Mouse (Mus musculus): ENCODE measurements at regions not wholly inside any gene's neighbourhood (a gene's known extent, or its start where the extent isn't known, plus 50 kb on each side); places are given as distances from the start of the nearest gene placed in this dataset.
A peak's percentile ranks its signal among the peaks of the same experiment; 100 is the strongest.

- 55% methylated on average over 6 of the region's 6 CpGs for WGBS (ENCODE audit: insufficient replicate concordance)
Measured at GRCm38 (mm10) chr1:143523831-143524521, 116.5 kb upstream of the B3galt2 start.

GRCm38 (mm10) chr1:143524522-143524865 is 116.0 kb upstream of the B3galt2 start:
- H3K27me3 ChIP-seq (ENCODE audit: control insufficient read depth, insufficient read depth, low read length): no peaks in the 10 kb centered on the region
- 0 out of 2 replicates have a peak, but pooled peaks have one; percentile 46 for ATAC-seq (replicated peaks; ENCODE audit: insufficient number of reproducible peaks, low FRiP score, low TSS enrichment)
- no peak overlapping the region for H3K9ac ChIP-seq (ENCODE audit: low read depth, low read length)
- no peaks in the 10 kb centered on the region for H3K9me3 ChIP-seq (replicated peaks; ENCODE audit: control insufficient read depth, low read length)
- peaks cover 7% of the 10 kb centered on the region; the same call in 1 of the 2 replicates for H3K4me1 ChIP-seq (ENCODE audit: control insufficient read depth, insufficient read depth, low read length)
- 0 out of 2 replicates have a peak overlapping the region, but pooled peaks have one; percentile 41 for H3K27ac ChIP-seq (ENCODE audit: low read depth, low read length)
- H3K4me3 ChIP-seq (ENCODE audit: low read depth, low read length): no peak overlapping the region
- 39% methylated on average over 5 of the region's 5 CpGs for WGBS (ENCODE audit: insufficient replicate concordance)
- no peaks in the 10 kb centered on the region for H3K36me3 ChIP-seq (ENCODE audit: control insufficient read depth, insufficient read depth, low read length)
- H3K4me2 ChIP-seq: peak overlapping the region; percentile 31; the same call in 1 of the 2 replicates

More at GRCm38 (mm10) chr1:143523831-143524521, 116.5 kb upstream of the B3galt2 start:
- Histone ChIP-seq H3K27ac (ENCODE audit: low read depth, low read length) (no peak overlapping the region), H3K9me3 (replicated peaks; ENCODE audit: control insufficient read depth, low read length) (no peaks in the 10 kb centered on the region), H3K4me2 (peak overlapping the region; percentile 31; the same call in 1 of the 2 replicates), H3K9ac (ENCODE audit: low read depth, low read length) (no peak overlapping the region), H3K36me3 (ENCODE audit: control insufficient read depth, insufficient read depth, low read length) (no peaks in the 10 kb centered on the region), H3K27me3 (ENCODE audit: control insufficient read depth, insufficient read depth, low read length) (no peaks in the 10 kb centered on the region), H3K4me3 (ENCODE audit: low read depth, low read length) (no peak overlapping the region), H3K4me1 (ENCODE audit: control insufficient read depth, insufficient read depth, low read length) (peaks cover 7% of the 10 kb centered on the region; the same call in 1 of the 2 replicates)
- no peak for ATAC-seq (replicated peaks; ENCODE audit: insufficient number of reproducible peaks, low FRiP score, low TSS enrichment)

DNA sequence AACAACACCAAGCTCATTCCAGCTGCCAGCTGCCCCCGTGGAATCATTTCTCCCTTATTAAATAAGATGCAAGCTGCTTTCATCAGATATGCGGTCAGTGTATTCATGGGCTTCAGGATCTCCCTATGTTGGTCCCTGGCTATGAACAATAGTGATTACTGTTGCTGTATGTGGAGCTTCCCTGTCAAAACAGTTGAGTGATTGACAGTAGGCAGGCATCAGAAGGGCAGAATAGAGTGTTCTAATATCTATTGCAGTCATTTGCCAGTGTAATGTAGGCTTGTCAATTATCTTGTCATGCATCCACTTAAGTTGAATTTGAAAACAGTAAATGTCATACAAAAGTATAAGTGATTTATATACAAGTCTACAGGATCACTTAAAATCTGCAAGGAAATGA is 100.2 kb upstream of the B3galt2 start:
- Histone ChIP-seq H3K9me3 (replicated peaks; ENCODE audit: control insufficient read depth, low read length) (no peaks in the 10 kb centered on the region), H3K4me1 (ENCODE audit: control insufficient read depth, insufficient read depth, low read length) (no peaks in the 10 kb centered on the region), H3K27me3 (ENCODE audit: control insufficient read depth, insufficient read depth, low read length) (no peaks in the 10 kb centered on the region), H3K36me3 (ENCODE audit: control insufficient read depth, insufficient read depth, low read length) (no peaks in the 10 kb centered on the region), H3K4me3 (ENCODE audit: low read depth, low read length) (no peak overlapping the region), H3K4me2 (no peak overlapping the region), H3K27ac (ENCODE audit: low read depth, low read length) (no peak overlapping the region), H3K9ac (ENCODE audit: low read depth, low read length) (no peak overlapping the region)
- 88% methylated on average over 2 of the region's 2 CpGs for WGBS (ENCODE audit: insufficient replicate concordance)
- no peak for ATAC-seq (replicated peaks; ENCODE audit: insufficient number of reproducible peaks, low FRiP score, low TSS enrichment)

GRCm38 (mm10) chr1:143540701-143541100 is 99.8 kb upstream of the B3galt2 start:
- Histone ChIP-seq H3K4me2 (no peak overlapping the region), H3K36me3 (ENCODE audit: control insufficient read depth, insufficient read depth, low read length) (no peaks in the 10 kb centered on the region), H3K9ac (ENCODE audit: low read depth, low read length) (no peak overlapping the region), H3K27ac (ENCODE audit: low read depth, low read length) (no peak overlapping the region), H3K4me1 (ENCODE audit: control insufficient read depth, insufficient read depth, low read length) (no peaks in the 10 kb centered on the region), H3K27me3 (ENCODE audit: control insufficient read depth, insufficient read depth, low read length) (no peaks in the 10 kb centered on the region), H3K4me3 (ENCODE audit: low read depth, low read length) (no peak overlapping the region), H3K9me3 (replicated peaks; ENCODE audit: control insufficient read depth, low read length) (no peaks in the 10 kb centered on the region)
- WGBS (ENCODE audit: insufficient replicate concordance): 17% methylated on average over 3 of the region's 3 CpGs
- no peak for ATAC-seq (replicated peaks; ENCODE audit: insufficient number of reproducible peaks, low FRiP score, low TSS enrichment)
